Mouse (Mus musculus) forebrain, embryonic 16.5 days (tissue): ENCODE measurements around the gene Sufu. TPM values are rescaled to one million over a fixed set of nuclear protein-coding genes. Genes with fewer than 3 reads are reported as not detected.

ENCODE experiments used
- ATAC-seq: fragments of 200-750 bp; cut with Nextera tagmentation; 2 replicates; pipeline ENCODE4 v1.8.0; 2017; ENCODE audit warnings: mild to moderate bottlenecking, moderate library complexity
- H3K27ac ChIP-seq: fragments of 300-500 bp; sonication (generic); 2 replicates; pipeline ENCODE4 v1.5.1; 2014; ENCODE audit warnings: low read length, control low read depth
- H3K27me3 ChIP-seq: fragments of 300-500 bp; sonication (generic); replicated peaks from 2 replicates; pipeline ENCODE4 v1.6.1; 2014; ENCODE audit warnings: low read length; ENCODE audit not compliant: control insufficient read depth, insufficient read depth
- H3K36me3 ChIP-seq: fragments of 300-500 bp; sonication (generic); 2 replicates; pipeline ENCODE4 v1.6.1; 2014; ENCODE audit not compliant: control insufficient read depth, insufficient read depth
- H3K4me1 ChIP-seq: fragments of 300-500 bp; sonication (generic); replicated peaks from 2 replicates; pipeline ENCODE4 v1.6.1; 2014; ENCODE audit warnings: low read length; ENCODE audit not compliant: control insufficient read depth, insufficient read depth
- H3K4me2 ChIP-seq: fragments of 300-500 bp; sonication (generic); 2 replicates; pipeline ENCODE4 v1.6.1; 2014; ENCODE audit warnings: mild to moderate bottlenecking, low read length, control low read depth
- H3K4me3 ChIP-seq: fragments of 300-500 bp; sonication (generic); replicated peaks from 2 replicates; pipeline ENCODE4 v1.5.1; 2014; ENCODE audit warnings: mild to moderate bottlenecking, low read length, control low read depth
- H3K9ac ChIP-seq: fragments of 300-500 bp; sonication (generic); replicated peaks from 2 replicates; pipeline ENCODE4 v1.6.1; 2014; ENCODE audit warnings: low read depth, low read length, control low read depth
- H3K9me3 ChIP-seq: fragments of 300-500 bp; sonication (generic); 2 replicates; pipeline ENCODE4 v1.6.1; 2016; ENCODE audit warnings: low read length; ENCODE audit not compliant: control insufficient read depth
- WGBS: fragments of 180-500 bp; shearing (Covaris S2); extraction: QIAGEN DNeasy Blood & Tissue Kit; methylation state at CpG from one replicate; pipeline ENCODE4 v1.1.7; 2014; 5-methylcytosine and 5-hydroxymethylcytosine counted together
- polyA plus RNA-seq: library from polyadenylated mRNA; unstranded; fragments of >200 nt; fragmentation: Nextera tagmentation; extraction: Ambion mirVana; gene quantifications from 2 replicates; pipeline ENCODE4 v1.2.1, GENCODE M21; 2015

Sufu gene
- polyA plus RNA-seq, 1 experiment from 2014 or later = 26.4 TPM

- H3K4me3 ChIP-seq = no peak overlapping the region
- H3K9ac ChIP-seq = no peak overlapping the region
- ATAC-seq = no peak
- H3K4me2 ChIP-seq = no peak overlapping the region
- H3K4me1 ChIP-seq = peaks cover 61% of the 10 kb centered on the region
- H3K27ac ChIP-seq = no peak overlapping the region
- H3K36me3 ChIP-seq = peaks cover 24% of the 10 kb centered on the region
- H3K9me3 ChIP-seq = no peaks in the 10 kb centered on the region
- no peaks in the 10 kb centered on the region for H3K27me3 ChIP-seq
- WGBS = 88% methylated on average over 3 of the region's 3 CpGs
Observed at GRCm38 (mm10) chr19:46508738-46509137, 112.0 kb downstream of the Sufu start.

- peaks cover 61% of the 10 kb centered on the region for H3K4me1 ChIP-seq
- H3K36me3 ChIP-seq = peaks cover 28% of the 10 kb centered on the region
- no peak overlapping the region for H3K4me2 ChIP-seq
- H3K27me3 ChIP-seq = no peaks in the 10 kb centered on the region
- no peak overlapping the region for H3K9ac ChIP-seq
- 81% methylated on average over 3 of the region's 3 CpGs for WGBS
- no peak overlapping the region for H3K27ac ChIP-seq
- no peak for ATAC-seq
- no peaks in the 10 kb centered on the region for H3K9me3 ChIP-seq
- no peak overlapping the region for H3K4me3 ChIP-seq
Observed at GRCm38 (mm10) chr19:46509202-46509601, 112.5 kb downstream of the Sufu start.

GRCm38 (mm10) chr19:46509736-46510135 lies 113.0 kb downstream of the Sufu start:
- WGBS = 91% methylated on average over 4 of the region's 4 CpGs
- ATAC-seq = no peak
- peaks cover 32% of the 10 kb centered on the region for H3K36me3 ChIP-seq
- no peak overlapping the region for H3K4me3 ChIP-seq
- H3K9ac ChIP-seq = no peak overlapping the region
- no peaks in the 10 kb centered on the region for H3K27me3 ChIP-seq
- H3K4me2 ChIP-seq = no peak overlapping the region
- H3K9me3 ChIP-seq = no peaks in the 10 kb centered on the region
- H3K27ac ChIP-seq = no peak overlapping the region
- peaks cover 58% of the 10 kb centered on the region for H3K4me1 ChIP-seq

GRCm38 (mm10) chr19:46510401-46510800 lies 113.7 kb downstream of the Sufu start:
- H3K4me1 ChIP-seq = peaks cover 51% of the 10 kb centered on the region
- WGBS = 84% methylated on average over 5 of the region's 5 CpGs
- peaks cover 38% of the 10 kb centered on the region for H3K36me3 ChIP-seq

GRCm38 (mm10) chr19:46510824-46511223 lies 114.1 kb downstream of the Sufu start:
- H3K27me3 ChIP-seq = no peaks in the 10 kb centered on the region
- H3K27ac ChIP-seq = no peak overlapping the region
- H3K36me3 ChIP-seq = peaks cover 42% of the 10 kb centered on the region
- H3K9me3 ChIP-seq = no peaks in the 10 kb centered on the region
- ATAC-seq = no peak
- WGBS = 63% methylated on average over 3 of the region's 3 CpGs
- H3K4me1 ChIP-seq = peaks cover 47% of the 10 kb centered on the region
- H3K4me2 ChIP-seq = no peak overlapping the region
- H3K9ac ChIP-seq = no peak overlapping the region
- no peak overlapping the region for H3K4me3 ChIP-seq

More at GRCm38 (mm10) chr19:46510401-46510800, 113.7 kb downstream of the Sufu start:
- H3K4me2 ChIP-seq = no peak overlapping the region
- no peak overlapping the region for H3K4me3 ChIP-seq
- ATAC-seq = no peak
- H3K27me3 ChIP-seq = no peaks in the 10 kb centered on the region
- no peak overlapping the region for H3K9ac ChIP-seq
- no peak overlapping the region for H3K27ac ChIP-seq
- H3K9me3 ChIP-seq = no peaks in the 10 kb centered on the region

- Histone ChIP-seq H3K4me1 (peaks cover 42% of the 10 kb centered on the region), H3K4me3 (no peak overlapping the region), H3K36me3 (peaks cover 44% of the 10 kb centered on the region), H3K9me3 (no peaks in the 10 kb centered on the region), H3K27ac (no peak overlapping the region), H3K27me3 (no peaks in the 10 kb centered on the region), H3K9ac (no peak overlapping the region), H3K4me2 (no peak overlapping the region)
- no peak for ATAC-seq
- 83% methylated on average over 10 of the region's 10 CpGs for WGBS
Observed at GRCm38 (mm10) chr19:46511263-46511662, 114.6 kb downstream of the Sufu start.

- Histone ChIP-seq H3K9me3 (no peaks in the 10 kb centered on the region), H3K4me2 (no peak overlapping the region), H3K4me1 (peaks cover 29% of the 10 kb centered on the region), H3K36me3 (peaks cover 38% of the 10 kb centered on the region), H3K27me3 (no peaks in the 10 kb centered on the region), H3K27ac (no peak overlapping the region), H3K9ac (no peak overlapping the region), H3K4me3 (no peak overlapping the region)
- WGBS = 83% methylated on average over 12 of the region's 12 CpGs
- ATAC-seq = no peak
Observed at GRCm38 (mm10) chr19:46514387-46514786, 117.7 kb downstream of the Sufu start.

GRCm38 (mm10) chr19:46515287-46515821 lies 118.7 kb downstream of the Sufu start:
- no peak for ATAC-seq
- Histone ChIP-seq H3K36me3 (peaks cover 38% of the 10 kb centered on the region), H3K27me3 (no peaks in the 10 kb centered on the region), H3K27ac (no peak overlapping the region), H3K9ac (no peak overlapping the region), H3K4me1 (peaks cover 20% of the 10 kb centered on the region), H3K9me3 (no peaks in the 10 kb centered on the region), H3K4me3 (no peak overlapping the region), H3K4me2 (no peak overlapping the region)
- WGBS = 88% methylated on average over 24 of the region's 24 CpGs

GRCm38 (mm10) chr19:46516667-46517528 lies 120.2 kb downstream of the Sufu start:
- no peaks in the 10 kb centered on the region for H3K27me3 ChIP-seq
- H3K9me3 ChIP-seq = no peaks in the 10 kb centered on the region
- peaks cover 18% of the 10 kb centered on the region for H3K4me1 ChIP-seq
- no peak overlapping the region for H3K4me3 ChIP-seq
- peaks cover 36% of the 10 kb centered on the region for H3K36me3 ChIP-seq
- no peak for ATAC-seq
- 50% methylated on average over 3 of the region's 3 CpGs for WGBS
- no peak overlapping the region for H3K9ac ChIP-seq
- no peak overlapping the region for H3K27ac ChIP-seq
- H3K4me2 ChIP-seq = no peak overlapping the region
